Mouse (Mus musculus) MEL (cell line): ENCODE data around the gene Trdn. TPM values are rescaled to one million over a fixed set of nuclear protein-coding genes. Genes with fewer than 3 reads are reported as not detected.

Experiments
- DNase-seq: peaks from one replicate; pipeline ENCODE4 v3.0.0; 2011; ENCODE audit warnings: low read depth, low spot score
- H3K27ac ChIP-seq: 2 replicates; pipeline ENCODE4 v1.5.1; 2012; ENCODE audit warnings: low read depth, mild to moderate bottlenecking, control low read depth, low read length, moderate library complexity; ENCODE audit not compliant: control insufficient read depth
- H3K27me3 ChIP-seq, 2 experiments: fragments of 150-350 bp in 1 of 2; sonication (generic) in 1 of 2; 2 replicates each; pipeline ENCODE4 v1.6.1; 2012; ENCODE audit warnings: low read length in 2 of 2, mild to moderate bottlenecking in 2 of 2, improper control_type of control experiment in 1 of 2, moderate library complexity in 1 of 2; ENCODE audit not compliant: insufficient read depth in 2 of 2, control insufficient read depth in 1 of 2
- H3K36me3 ChIP-seq, 2 experiments: 2 replicates each; pipeline ENCODE4 v1.6.1; 2012 to 2014; ENCODE audit warnings: low read length in 2 of 2, improper control_type of control experiment in 1 of 2, inconsistent platforms in 1 of 2, mild to moderate bottlenecking in 1 of 2; ENCODE audit not compliant: insufficient read depth in 2 of 2, control insufficient read depth in 1 of 2
- H3K4me1 ChIP-seq, 2 experiments: fragments of 150-350 bp in 1 of 2; sonication (generic) in 1 of 2; 2 replicates each; pipeline ENCODE4 v1.6.1; 2012; ENCODE audit warnings: low read length in 2 of 2, improper control_type of control experiment in 1 of 2, mild to moderate bottlenecking in 1 of 2; ENCODE audit not compliant: insufficient read depth in 2 of 2, control insufficient read depth in 1 of 2
- H3K4me3 ChIP-seq, 2 experiments: fragments of 150-350 bp in 1 of 2; sonication (generic) in 1 of 2; 2 replicates each; pipeline ENCODE4 v1.5.1; 2012; ENCODE audit warnings: low read depth in 2 of 2, low read length in 2 of 2, mild to moderate bottlenecking in 2 of 2, moderate library complexity in 2 of 2, control low read depth in 1 of 2, improper control_type of control experiment in 1 of 2; ENCODE audit not compliant: control insufficient read depth in 1 of 2, insufficient read depth in 1 of 2
- H3K79me2 ChIP-seq: 2 replicates; pipeline ENCODE4 v1.6.1; 2012; ENCODE audit warnings: mild to moderate bottlenecking, low read length, moderate library complexity; ENCODE audit not compliant: control insufficient read depth, poor library complexity, insufficient read depth
- H3K9ac ChIP-seq: 2 replicates; pipeline ENCODE4 v1.6.1; 2012; ENCODE audit warnings: low read depth, mild to moderate bottlenecking, control low read depth, low read length, moderate library complexity; ENCODE audit not compliant: control insufficient read depth, poor library complexity, severe bottlenecking
- H3K9me3 ChIP-seq: fragments of 150-350 bp; sonication (generic); replicated peaks from 2 replicates; pipeline ENCODE4 v1.6.1; 2012; ENCODE audit warnings: mild to moderate bottlenecking, low read length, improper control_type of control experiment, moderate library complexity; ENCODE audit not compliant: insufficient read depth
- BHLHE40 ChIP-seq: IDR thresholded peaks from 2 replicates; pipeline ENCODE4 v1.6.1; 2012; ENCODE audit warnings: low read depth, mild to moderate bottlenecking, inconsistent platforms, low read length, improper control_type of control experiment, borderline replicate concordance
- CHD1 ChIP-seq: IDR thresholded peaks from 2 replicates; pipeline ENCODE4 v1.6.1; 2012; ENCODE audit warnings: low read depth, mild to moderate bottlenecking, inconsistent platforms, low read length, improper control_type of control experiment
- CHD2 ChIP-seq: IDR thresholded peaks from 2 replicates; pipeline ENCODE4 v1.6.1; 2011; ENCODE audit warnings: low read length, improper control_type of control experiment
- ELF1 ChIP-seq: IDR thresholded peaks from 2 replicates; pipeline ENCODE4 v1.6.1; 2014; ENCODE audit warnings: low read depth, mild to moderate bottlenecking, inconsistent platforms, low read length, improper control_type of control experiment, moderate library complexity
- ETS1 ChIP-seq: IDR thresholded peaks from 2 replicates; pipeline ENCODE4 v1.6.1; 2012; ENCODE audit warnings: low read depth, mild to moderate bottlenecking, inconsistent platforms, low read length, improper control_type of control experiment, moderate library complexity
- JUND ChIP-seq: IDR thresholded peaks from 2 replicates; pipeline ENCODE4 v1.6.1; 2011; ENCODE audit warnings: low read depth, mild to moderate bottlenecking, improper control_type of control experiment, low read length
- KAT2A ChIP-seq: conservative IDR thresholded peaks from 2 replicates; pipeline ENCODE4 v1.6.1; 2012; ENCODE audit warnings: low read depth, low read length, improper control_type of control experiment, inconsistent platforms
- MAZ ChIP-seq: IDR thresholded peaks from 2 replicates; pipeline ENCODE4 v1.6.1; 2012; ENCODE audit warnings: low read depth, mild to moderate bottlenecking, inconsistent platforms, low read length, improper control_type of control experiment
- MEF2A ChIP-seq: IDR thresholded peaks from 2 replicates; pipeline ENCODE4 v1.6.1; 2014; ENCODE audit warnings: low read depth, mild to moderate bottlenecking, inconsistent platforms, low read length, improper control_type of control experiment; ENCODE audit not compliant: poor library complexity, insufficient replicate concordance, severe bottlenecking; ENCODE audit errors: extremely low read depth
- MXI1 ChIP-seq: IDR thresholded peaks from 2 replicates; pipeline ENCODE4 v1.6.1; 2011; ENCODE audit warnings: mild to moderate bottlenecking, low read depth, low read length, improper control_type of control experiment
- MYB ChIP-seq: IDR thresholded peaks from 2 replicates; pipeline ENCODE4 v1.6.1; 2011; ENCODE audit warnings: mild to moderate bottlenecking, low read depth, low read length, improper control_type of control experiment
- MYC ChIP-seq: IDR thresholded peaks from 2 replicates; pipeline ENCODE4 v1.6.1; 2011; ENCODE audit warnings: low read depth, mild to moderate bottlenecking, low read length, improper control_type of control experiment, moderate library complexity
- NRF1 ChIP-seq: IDR thresholded peaks from 2 replicates; pipeline ENCODE4 v1.6.1; 2014; ENCODE audit warnings: low read depth, mild to moderate bottlenecking, inconsistent platforms, low read length, improper control_type of control experiment, moderate library complexity; ENCODE audit not compliant: poor library complexity, insufficient read depth, severe bottlenecking
- POLR2AphosphoS2 ChIP-seq: IDR thresholded peaks from 2 replicates; pipeline ENCODE4 v1.6.1; 2011; ENCODE audit warnings: low read length, improper control_type of control experiment
- POLR2AphosphoS5 ChIP-seq: IDR thresholded peaks from 2 replicates; pipeline ENCODE4 v1.6.1; 2012; ENCODE audit warnings: low read depth, borderline replicate concordance, mild to moderate bottlenecking, inconsistent platforms, low read length, moderate library complexity, mixed read lengths
- RAD21 ChIP-seq: IDR thresholded peaks from 2 replicates; pipeline ENCODE4 v1.6.1; 2011; ENCODE audit warnings: mild to moderate bottlenecking, low read depth, low read length, improper control_type of control experiment
- SIN3A ChIP-seq: IDR thresholded peaks from 2 replicates; pipeline ENCODE4 v1.6.1; 2012; ENCODE audit warnings: low read length, improper control_type of control experiment, inconsistent platforms
- SMC3 ChIP-seq: IDR thresholded peaks from 2 replicates; pipeline ENCODE4 v1.6.1; 2011; ENCODE audit warnings: low read depth, low read length, improper control_type of control experiment
- TBP ChIP-seq: IDR thresholded peaks from 2 replicates; pipeline ENCODE4 v1.8.0; 2011; ENCODE audit warnings: low read depth, low read length, improper control_type of control experiment
- UBTF ChIP-seq: IDR thresholded peaks from 2 replicates; pipeline ENCODE4 v1.6.1; 2012; ENCODE audit warnings: low read depth, mild to moderate bottlenecking, inconsistent platforms, low read length, improper control_type of control experiment, moderate library complexity, borderline replicate concordance; ENCODE audit not compliant: insufficient read depth
- USF2 ChIP-seq, 2 experiments: IDR thresholded peaks; 2 replicates each; pipeline ENCODE4 v1.6.1; 2011 to 2012; ENCODE audit warnings: improper control_type of control experiment in 2 of 2, low read length in 2 of 2, borderline replicate concordance in 1 of 2, inconsistent platforms in 1 of 2, low read depth in 1 of 2, mild to moderate bottlenecking in 1 of 2; ENCODE audit not compliant: insufficient read depth in 1 of 2
- ZC3H11A ChIP-seq: IDR thresholded peaks from 2 replicates; pipeline ENCODE4 v1.6.1; 2012; ENCODE audit warnings: low read depth, mild to moderate bottlenecking, inconsistent platforms, low read length, improper control_type of control experiment
- ZKSCAN1 ChIP-seq: IDR thresholded peaks from 2 replicates; pipeline ENCODE4 v1.6.1; 2012; ENCODE audit warnings: low read depth, mild to moderate bottlenecking, inconsistent platforms, low read length, improper control_type of control experiment, moderate library complexity
- ZMIZ1 ChIP-seq: IDR thresholded peaks from 2 replicates; pipeline ENCODE4 v1.6.1; 2012; ENCODE audit warnings: low read depth, mild to moderate bottlenecking, inconsistent platforms, low read length, improper control_type of control experiment, moderate library complexity
- ZNF384 ChIP-seq: IDR thresholded peaks from 2 replicates; pipeline ENCODE4 v1.6.1; 2012; ENCODE audit warnings: low read depth, mild to moderate bottlenecking, inconsistent platforms, low read length, improper control_type of control experiment
- polyA plus RNA-seq, 2 experiments: library from polyadenylated mRNA; stranded (reverse) in 1 of 2; unstranded in 1 of 2; fragments of >175 nt in 1 of 2; fragments of >200 nt in 1 of 2; gene quantifications; 2 replicates each; pipeline versions ENCODE4 v1.2.1 to v1.2.4; 2012; ENCODE audit warnings: low replicate concordance in 2 of 2, low read depth in 1 of 2; ENCODE audit not compliant: insufficient read length in 2 of 2, insufficient read depth in 1 of 2, missing spikeins in 1 of 2
- total RNA-seq: library from RNA; depleted of rRNA; stranded (reverse); fragments of 300-350 nt; gene quantifications from 2 replicates; pipeline ENCODE4 v1.2.3, GENCODE M21; 2012; rRNA removed

The Trdn gene
- not detected in 2 replicates for total RNA-seq
- not detected for polyA plus RNA-seq

DNA sequence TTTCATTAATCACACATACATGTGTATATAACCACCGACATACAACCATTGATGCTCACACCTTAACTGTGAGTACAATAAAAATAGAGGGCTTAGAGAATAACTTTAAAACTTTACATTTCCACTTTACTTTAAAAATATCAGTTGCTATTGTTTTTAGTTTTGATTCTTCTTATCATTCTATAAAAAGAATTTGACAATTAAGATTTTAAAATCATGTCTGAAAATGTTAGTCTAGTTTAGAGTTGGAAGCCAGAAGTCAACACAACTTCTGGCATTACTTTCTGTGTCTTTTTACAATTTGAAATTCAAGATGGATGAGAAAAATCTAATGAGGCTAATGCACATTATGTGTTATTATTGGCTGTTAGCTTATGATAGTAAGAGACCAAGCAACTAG lies at the start of gene Trdn:
TSS of gene Trdn (plus strand) at position 301 of the 400 bp plus-strand sequence.
- H3K4me3 ChIP-seq, result no peak within 1 kb of the TSS
- TF ChIP-seq MXI1 (no peak), ZNF384 (no peak), KAT2A (no peak), JUND (no peak), POLR2AphosphoS5 (no peak), ZC3H11A (no peak), MYB (no peak), ZKSCAN1 (no peak), UBTF (no peak), MEF2A (no peak), ELF1 (no peak), RAD21 (no peak), MYC (no peak), SIN3A (no peak), USF2 (IDR thresholded peaks at IDR 0.05; ENCODE audit: borderline replicate concordance in 1 of 2, insufficient read depth in 1 of 2, low read depth in 1 of 2, low read length in 2 of 2) (no peak), TBP (no peak), SMC3 (no peak), ETS1 (no peak), CHD1 (no peak), MAZ (no peak)
- TF ChIP-seq, all 39 proteins: peak for 0
- Histone ChIP-seq H3K9ac (no peak within 1 kb of the TSS), H3K4me1 (no peaks in the 10 kb centered on the region), H3K79me2 (no peaks in the 10 kb centered on the region), H3K27ac (no peak within 1 kb of the TSS), H3K9me3 (no peaks in the 10 kb centered on the region), H3K27me3 (no peaks in the 10 kb centered on the region), H3K36me3 (no peaks in the 10 kb centered on the region)
- no peak for DNase-seq

GRCm38 (mm10) chr10:33060771-33061170 lies 19.6 kb upstream of the Trdn start:
- H3K4me1 ChIP-seq, result no peaks in the 10 kb centered on the region
- no peaks in the 10 kb centered on the region for H3K36me3 ChIP-seq
- no peaks in the 10 kb centered on the region for H3K79me2 ChIP-seq
- TF ChIP-seq ZC3H11A (no peak), CHD2 (no peak), POLR2AphosphoS2 (no peak), BHLHE40 (no peak), MYB (no peak), SMC3 (no peak), ZMIZ1 (no peak), JUND (no peak), NRF1 (no peak)
- no peak overlapping the region for H3K4me3 ChIP-seq
- DNase-seq, result no peak
- no peak overlapping the region for H3K27ac ChIP-seq
- H3K27me3 ChIP-seq, result no peaks in the 10 kb centered on the region
- H3K9ac ChIP-seq, result no peak overlapping the region
- H3K9me3 ChIP-seq, result no peaks in the 10 kb centered on the region
